Mouse (Mus musculus) CH12F3 (cell line): ENCODE measurements around the gene Cog8.
"Not testable (repeated sequence)": the region's sequence is repeated elsewhere in the genome, so short reads cannot be mapped to it uniquely, and the experiment has no call there.

Source experiments
- in situ Hi-C: fragments of 300-500 bp; cut with MboI; formaldehyde crosslinking; loops from 2 replicates; pipeline ENCODE4 v1.14.3; 2020; ENCODE audit warnings: low sequenced_read_pairs

Cog8 gene

DNA sequence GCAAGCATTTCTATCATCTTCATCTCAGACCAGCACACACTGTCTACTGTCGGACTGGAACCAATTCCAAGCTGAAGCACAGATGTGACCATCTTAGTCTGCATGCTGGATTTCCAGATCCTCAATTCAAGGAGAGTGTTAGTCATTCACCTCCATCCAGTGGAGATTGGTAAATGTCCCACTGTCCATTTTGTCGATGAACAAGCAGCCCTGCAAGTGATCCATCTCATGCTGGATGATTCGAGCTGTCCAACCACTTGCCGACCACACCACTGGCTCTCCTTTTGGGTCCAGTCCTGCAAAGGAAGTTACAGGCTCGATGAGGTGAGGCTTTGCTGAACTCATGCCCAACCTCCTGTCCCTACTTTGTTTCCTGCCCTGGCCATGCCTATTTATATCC lies 9.5 kb downstream of the Cog8 start:
- in situ Hi-C loops = no loop called here

GRCm38 (mm10) chr8:107045478-107045877 lies 11.0 kb downstream of the Cog8 start:
- in situ Hi-C loops = no loop called here

DNA sequence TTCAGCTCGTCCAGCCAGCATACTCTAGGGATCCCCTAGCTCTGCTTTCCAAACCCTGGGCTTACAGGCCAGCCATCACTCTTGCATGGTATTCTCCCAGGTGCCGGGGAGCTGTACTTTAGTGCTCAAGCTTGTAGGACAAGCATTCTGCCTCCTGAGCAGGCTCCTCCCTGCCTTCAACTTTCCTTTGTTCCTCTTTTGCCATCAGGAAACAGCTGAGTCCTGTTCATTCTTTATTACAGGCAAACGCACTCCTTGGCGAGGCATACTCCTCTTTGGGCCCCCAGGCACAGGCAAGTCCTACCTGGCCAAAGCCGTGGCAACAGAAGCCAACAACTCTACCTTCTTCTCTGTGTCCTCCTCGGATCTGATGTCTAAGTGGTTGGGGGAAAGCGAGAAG lies 15.9 kb downstream of the Cog8 start:
- in situ Hi-C loops = no loop called here

DNA sequence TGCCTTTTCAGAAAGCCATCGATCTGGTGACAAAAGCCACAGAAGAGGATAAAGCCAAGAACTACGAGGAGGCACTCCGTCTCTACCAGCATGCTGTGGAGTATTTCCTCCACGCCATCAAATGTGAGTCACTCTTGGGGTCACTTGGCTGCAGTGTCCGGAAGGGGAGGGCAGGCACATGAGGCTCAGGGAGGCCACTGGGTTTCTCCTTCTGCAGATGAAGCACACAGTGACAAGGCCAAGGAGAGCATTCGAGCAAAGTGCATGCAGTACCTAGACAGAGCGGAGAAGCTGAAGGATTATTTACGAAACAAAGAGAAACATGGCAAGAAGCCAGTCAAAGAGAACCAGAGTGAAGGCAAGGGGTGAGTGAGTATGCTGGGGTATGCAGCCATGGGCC lies 19.9 kb downstream of the Cog8 start:
- in situ Hi-C loops = no loop called here

DNA sequence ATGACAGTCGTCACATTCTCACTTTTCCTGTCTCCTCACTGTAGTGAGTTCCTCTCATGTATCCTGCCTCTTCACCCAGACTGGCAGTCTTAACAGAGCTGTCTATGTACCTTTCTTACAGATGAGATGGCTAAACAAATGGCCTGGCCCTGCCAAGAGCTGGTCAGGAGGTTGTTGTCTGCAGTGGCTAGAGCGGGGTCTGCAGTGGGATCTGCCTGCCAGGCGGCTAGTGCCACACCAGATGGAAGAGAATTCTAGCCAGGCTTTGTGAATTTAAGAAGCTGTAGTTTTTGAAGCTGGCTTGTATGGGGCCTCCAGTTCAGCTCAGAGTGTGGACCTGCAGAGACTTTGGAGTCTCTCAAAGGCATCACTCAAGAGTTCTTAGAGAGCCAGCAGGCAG lies 20.8 kb downstream of the Cog8 start:
- in situ Hi-C loops = no loop called here

- in situ Hi-C loops = not testable (repeated sequence)
Observed at GRCm38 (mm10) chr8:107033609-107034008, 22.9 kb downstream of the Cog8 start.

DNA sequence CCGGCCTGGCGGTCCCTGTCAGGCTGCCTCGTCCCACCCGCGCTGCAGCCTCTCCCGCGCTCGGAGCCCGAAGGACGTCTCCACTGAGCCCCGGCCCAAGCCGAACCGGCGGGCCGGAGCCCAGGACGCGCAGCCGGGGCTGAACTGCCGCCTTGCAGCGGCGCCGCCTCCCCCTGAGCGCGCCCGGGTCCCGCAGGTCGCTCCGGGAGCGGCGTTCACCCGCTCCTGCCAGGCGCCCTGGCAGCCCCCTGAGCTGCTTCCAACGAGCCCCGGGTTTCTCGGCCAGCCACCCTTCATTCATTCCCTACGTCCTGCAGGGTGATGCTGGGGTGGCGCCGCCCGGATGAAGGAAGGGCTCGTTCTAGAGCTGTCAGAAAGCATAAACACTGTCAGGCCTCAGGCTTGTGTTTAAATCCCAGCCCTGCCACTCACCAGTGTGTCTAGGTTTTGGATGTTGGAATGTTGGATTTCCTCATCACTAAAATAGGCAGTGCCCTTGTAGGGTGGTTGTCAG lies 24.9 kb downstream of the Cog8 start:
- in situ Hi-C loops = no loop called here

- in situ Hi-C loops = no loop called here
Observed at GRCm38 (mm10) chr8:107030650-107031576, 25.6 kb downstream of the Cog8 start, which contains the start of gene Vps4a. Gene Vps4a (plus strand): TSS chr8:107031222.

DNA sequence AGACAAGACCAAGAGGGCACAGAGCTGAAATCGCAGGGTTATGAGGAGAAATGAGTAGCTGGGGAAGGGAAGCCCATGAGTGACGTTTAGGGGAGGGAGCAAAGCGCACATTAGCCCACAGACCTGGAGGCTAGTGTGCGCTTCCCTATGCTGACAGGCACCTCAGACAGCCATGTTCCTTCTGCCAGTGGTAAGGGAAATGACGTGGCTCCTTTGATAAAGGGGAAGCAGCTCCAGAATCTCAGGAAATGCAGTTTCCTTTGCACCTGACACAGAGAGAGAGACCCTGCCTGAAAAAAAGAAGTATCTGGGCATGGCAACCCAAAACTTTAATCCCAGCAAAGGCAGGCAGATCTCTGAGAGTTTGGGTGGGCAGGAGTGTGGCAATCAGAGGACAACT lies 26.4 kb downstream of the Cog8 start:
- in situ Hi-C loops = no loop called here

- in situ Hi-C loops = no loop called here
Observed at GRCm38 (mm10) chr8:107029310-107029709, 27.2 kb downstream of the Cog8 start.

- in situ Hi-C loops = loop anchor here (25.0 kb wide), 1 partner anchor 311 kb away; no protein-coding TSS in a partner anchor
Observed at GRCm38 (mm10) chr8:107023479-107023878, 33.0 kb downstream of the Cog8 start.

- in situ Hi-C loops = loop anchor here (25.0 kb wide), 1 partner anchor 303 kb away; no protein-coding TSS in a partner anchor
Observed at GRCm38 (mm10) chr8:107014915-107015314, 41.6 kb downstream of the Cog8 start.

DNA sequence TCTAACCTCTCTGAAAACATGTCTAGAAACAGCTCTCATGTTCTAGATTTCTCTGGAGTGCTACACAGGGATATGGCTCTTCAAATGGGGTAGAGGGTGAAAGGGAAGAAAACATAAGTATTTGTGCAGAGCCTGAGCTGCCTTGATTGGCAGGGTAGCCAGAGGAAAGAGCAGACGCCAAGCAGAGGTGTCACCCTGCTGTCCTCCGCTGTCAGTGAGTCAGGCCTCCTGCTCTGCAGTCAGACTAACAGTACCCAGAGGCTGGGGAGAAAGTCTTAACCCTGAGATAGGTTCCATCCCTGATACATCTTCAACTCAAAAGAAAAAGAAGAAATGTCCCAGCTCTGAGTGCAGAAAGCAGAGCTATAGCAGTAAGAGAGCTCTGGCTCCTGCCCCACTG lies 43.8 kb downstream of the Cog8 start:
- in situ Hi-C loops = loop anchor here (25.0 kb wide), 1 partner anchor 300 kb away; no protein-coding TSS in a partner anchor

DNA sequence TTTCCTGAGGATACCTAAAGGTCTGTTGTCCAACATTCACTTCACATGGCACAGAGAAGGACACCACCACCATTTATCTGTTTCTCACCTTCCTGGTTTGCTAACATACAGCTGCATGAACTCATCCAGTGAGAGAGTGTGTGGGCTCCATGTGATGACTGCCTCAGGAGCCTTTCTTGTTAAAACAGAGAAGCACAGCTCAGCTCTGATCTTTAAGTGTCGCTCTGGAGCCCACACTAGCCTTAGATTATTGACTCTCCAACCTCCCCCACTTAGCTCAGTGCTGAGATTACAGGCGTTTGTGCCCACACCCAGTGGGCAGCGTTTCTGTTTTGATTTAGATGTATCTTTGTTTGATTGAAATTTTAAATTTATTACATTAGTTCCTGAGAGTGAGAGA lies 48.7 kb downstream of the Cog8 start:
- in situ Hi-C loops = loop anchor here (25.0 kb wide), 1 partner anchor 295 kb away; no protein-coding TSS in a partner anchor

- in situ Hi-C loops = loop anchor here (25.0 kb wide), 1 partner anchor 290 kb away; no protein-coding TSS in a partner anchor
Observed at GRCm38 (mm10) chr8:107002532-107002931, 54.0 kb downstream of the Cog8 start.

GRCm38 (mm10) chr8:106999068-106999467 lies 57.4 kb downstream of the Cog8 start:
- in situ Hi-C loops = no loop called here

DNA sequence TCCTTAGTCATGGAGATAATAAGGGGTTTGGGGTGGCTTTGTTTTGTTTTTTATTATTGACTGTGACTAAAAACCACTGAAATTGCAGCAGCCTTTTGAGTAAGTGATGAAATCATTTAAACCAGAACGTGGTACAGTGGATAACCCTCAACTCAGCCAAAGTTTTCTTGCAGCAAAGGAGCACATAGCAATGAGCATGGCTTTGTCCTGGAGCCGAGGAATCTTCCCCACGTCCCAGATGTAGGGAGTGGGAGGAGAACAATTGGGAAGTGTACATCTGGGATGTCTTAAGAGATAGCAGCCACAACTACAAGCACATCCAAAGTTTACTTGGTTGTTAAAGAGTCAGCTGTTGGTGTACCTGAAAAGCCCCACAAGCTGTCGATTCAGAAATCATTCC lies 59.1 kb downstream of the Cog8 start:
- in situ Hi-C loops = no loop called here

- in situ Hi-C loops = not testable (repeated sequence)
Observed at GRCm38 (mm10) chr8:106996339-106996738, 60.1 kb downstream of the Cog8 start.
